Mouse (Mus musculus): ENCODE results near the gene Ttc29.
A peak's percentile ranks its signal among the peaks of the same experiment; 100 is the strongest.

The Ttc29 gene

DNA sequence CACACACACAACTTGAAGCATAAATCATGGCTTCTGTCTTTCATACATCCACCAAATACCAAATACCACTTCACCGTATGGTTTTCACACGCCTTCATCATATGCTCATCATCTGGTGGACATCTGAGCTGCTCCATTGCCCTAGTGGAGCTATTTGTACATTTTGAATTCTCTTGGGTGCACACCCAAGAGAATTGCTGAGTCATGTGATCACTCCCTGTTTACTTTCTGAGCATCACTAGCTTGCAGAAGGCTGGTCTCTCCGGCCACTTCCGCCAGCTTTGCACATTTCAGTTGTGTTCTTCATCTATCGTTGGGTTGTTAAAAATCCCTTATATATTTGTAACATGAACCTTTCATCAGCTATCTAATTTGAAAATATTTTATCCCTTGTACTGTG lies 65.5 kb downstream of the Ttc29 start:
- no peak for DNase-seq (ENCODE audit: low spot score)

- no peak for DNase-seq (ENCODE audit: low spot score)
These were observed 71.7 kb downstream of the Ttc29 start for GRCm38 (mm10) chr8:78284805-78285204.

GRCm38 (mm10) chr8:78285366-78285765 lies 72.3 kb downstream of the Ttc29 start:
- DNase-seq (ENCODE audit: low spot score): no peak

DNA sequence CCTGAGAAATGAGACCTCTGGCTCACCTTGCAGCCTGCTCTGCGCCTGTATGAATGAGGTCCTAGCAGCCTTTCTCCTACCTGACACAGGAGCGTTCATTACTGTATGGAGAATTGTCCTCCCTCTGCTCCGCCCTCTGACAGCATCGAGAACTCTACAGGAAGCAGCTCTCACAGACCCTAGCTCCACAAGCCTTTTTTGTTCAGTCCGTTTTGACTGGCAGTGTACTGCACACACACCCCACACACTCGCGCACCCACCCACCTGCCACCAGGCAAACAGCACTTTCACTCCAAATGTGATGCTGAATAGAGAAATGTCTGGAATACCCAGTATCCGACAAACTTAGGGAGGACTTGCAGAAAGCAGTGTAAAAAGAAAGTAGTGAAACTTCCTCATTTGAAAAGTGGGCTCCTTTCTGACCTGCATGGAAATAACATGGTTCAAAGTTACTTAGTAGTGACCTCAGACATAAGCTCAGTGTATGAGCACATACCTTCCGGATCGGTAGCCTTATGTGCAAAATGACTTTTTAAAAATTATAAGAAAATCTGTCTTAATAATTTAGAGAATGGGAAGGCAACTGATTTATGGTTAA lies 76.4 kb downstream of the Ttc29 start:
- DNase-seq (ENCODE audit: low spot score): no peak

GRCm38 (mm10) chr8:78290274-78290673 lies 77.2 kb downstream of the Ttc29 start:
- no peak for DNase-seq (ENCODE audit: low spot score)

DNA sequence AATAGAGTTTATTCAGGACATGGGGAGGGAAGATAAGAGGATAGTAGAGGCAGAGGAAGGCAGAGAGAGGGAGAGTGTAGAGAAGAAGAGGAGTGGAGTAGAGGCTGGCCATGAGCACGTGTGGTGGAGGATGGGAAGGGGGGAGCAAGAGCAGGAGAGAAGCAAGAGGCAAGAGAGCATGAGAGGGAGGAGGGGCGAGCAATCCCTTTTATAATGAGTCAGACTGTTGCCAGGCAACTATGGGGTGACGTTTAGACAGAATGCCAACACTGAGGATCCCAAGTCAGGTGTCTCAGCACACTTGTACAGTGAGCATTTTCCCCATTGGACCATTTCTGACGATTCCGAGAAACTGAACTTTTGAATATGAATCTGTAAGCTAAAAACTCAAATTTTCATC lies 82.4 kb downstream of the Ttc29 start:
- DNase-seq (ENCODE audit: low spot score): no peak

DNA sequence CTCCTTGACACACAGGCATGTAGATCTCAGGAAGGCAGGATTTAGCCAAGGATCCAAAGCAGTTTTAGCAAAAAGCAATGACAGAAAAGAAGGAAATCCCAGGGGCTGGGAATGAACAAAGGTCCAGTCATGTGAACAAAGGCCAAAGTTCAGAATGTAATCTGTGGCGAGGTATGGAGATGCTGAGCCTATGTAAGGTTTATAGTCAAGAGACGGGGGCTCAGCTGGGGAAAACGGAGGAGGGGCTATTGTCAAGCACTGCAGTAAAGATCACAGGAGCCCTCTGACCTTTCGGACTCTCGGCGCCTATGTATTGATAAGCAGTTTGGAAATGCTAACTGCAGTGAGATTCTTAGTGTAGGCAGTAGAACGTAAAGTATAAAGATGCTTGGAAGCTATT lies 90.5 kb downstream of the Ttc29 start:
- peak; percentile 43 for DNase-seq (ENCODE audit: low spot score)

- no peak for DNase-seq (ENCODE audit: low spot score)
These were observed 93.5 kb downstream of the Ttc29 start for GRCm38 (mm10) chr8:78306604-78307003.

GRCm38 (mm10) chr8:78307131-78307530 lies 94.0 kb downstream of the Ttc29 start:
- no peak for DNase-seq (ENCODE audit: low spot score)

DNA sequence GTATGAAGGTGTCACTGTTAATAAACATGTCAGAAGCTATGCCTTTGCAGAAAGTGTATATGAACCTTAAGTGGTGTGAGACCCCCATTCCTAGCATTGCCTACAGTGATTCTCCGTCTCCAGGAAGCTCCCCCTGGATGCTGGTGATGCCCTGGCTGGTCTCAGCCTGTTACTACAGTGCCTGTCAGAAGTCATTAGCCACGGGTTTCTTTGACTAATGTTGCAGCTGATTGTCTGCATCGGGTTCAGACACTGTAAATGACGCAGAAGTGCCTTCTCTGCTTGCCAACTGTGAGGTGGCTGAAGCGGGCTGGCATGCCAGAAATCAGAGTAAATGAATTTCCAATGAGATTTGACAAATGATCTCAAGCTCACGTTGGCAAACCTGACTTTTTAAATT lies 96.4 kb downstream of the Ttc29 start:
- DNase-seq (ENCODE audit: low spot score): no peak

DNA sequence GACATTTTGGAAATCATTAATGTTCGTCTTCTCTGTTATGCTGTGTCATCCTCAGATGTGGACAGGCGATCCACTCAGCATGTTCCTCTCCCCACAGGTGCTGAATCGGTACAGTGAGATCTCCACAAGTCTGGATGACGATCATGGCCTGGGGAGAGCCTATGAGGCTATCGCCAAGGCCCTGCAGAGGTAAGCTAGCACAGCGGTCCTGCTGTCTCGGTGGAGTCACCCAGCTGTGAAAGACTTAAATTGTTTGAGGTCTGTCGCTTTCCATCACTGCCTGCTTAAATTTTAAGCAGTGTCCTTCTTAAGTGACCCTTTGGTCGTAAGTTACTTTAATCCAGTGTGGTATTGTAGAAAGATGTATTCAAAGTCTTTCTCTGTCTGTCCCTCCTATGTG lies 102.5 kb downstream of the Ttc29 start:
- no peak for DNase-seq (ENCODE audit: low spot score)

GRCm38 (mm10) chr8:78317666-78318065 lies 104.6 kb downstream of the Ttc29 start:
- DNase-seq (ENCODE audit: low spot score): no peak

- no peak for DNase-seq (ENCODE audit: low spot score)
These were observed 110.3 kb downstream of the Ttc29 start for GRCm38 (mm10) chr8:78323391-78323790.

DNA sequence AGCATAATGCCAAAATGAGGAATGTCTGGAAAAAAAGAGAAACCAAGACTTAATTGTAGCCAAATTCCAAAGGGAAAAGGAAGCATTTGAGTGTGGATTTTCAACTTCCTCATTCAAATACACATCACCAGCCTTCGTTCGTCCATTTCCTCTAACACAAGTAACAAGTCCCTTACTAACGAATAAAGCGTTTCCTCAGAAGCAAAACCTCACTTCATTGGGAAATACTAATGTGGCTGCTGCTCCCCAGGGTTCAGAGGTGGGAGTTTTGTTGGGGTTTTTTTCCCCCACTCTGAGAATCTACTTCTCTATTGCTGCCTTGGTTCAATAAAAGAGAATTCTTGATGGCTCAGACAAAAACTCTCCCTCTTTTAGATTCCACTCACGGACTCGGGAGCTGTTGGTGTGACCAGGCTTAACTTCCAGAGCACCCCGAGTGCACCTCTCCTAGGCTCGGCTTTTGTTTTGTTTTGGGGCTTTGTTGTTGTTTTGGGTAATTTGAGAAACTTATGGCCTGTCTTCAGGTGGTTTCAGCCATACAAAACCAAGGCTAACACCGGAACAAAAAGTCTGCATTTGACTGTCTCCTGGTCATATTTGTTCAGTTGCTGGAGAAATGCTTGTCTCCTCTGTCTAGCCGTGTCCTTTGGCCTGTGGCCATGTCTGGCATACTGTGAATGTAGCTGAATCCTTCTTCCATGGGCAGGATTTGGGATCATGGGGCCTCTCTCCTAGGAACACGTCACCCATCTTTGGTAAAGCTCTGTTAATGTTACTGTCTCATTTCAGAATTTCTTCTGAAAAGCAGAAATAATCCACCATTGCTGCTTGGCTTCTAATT lies 127.8 kb downstream of the Ttc29 start:
- no peak for DNase-seq (ENCODE audit: low spot score)

DNA sequence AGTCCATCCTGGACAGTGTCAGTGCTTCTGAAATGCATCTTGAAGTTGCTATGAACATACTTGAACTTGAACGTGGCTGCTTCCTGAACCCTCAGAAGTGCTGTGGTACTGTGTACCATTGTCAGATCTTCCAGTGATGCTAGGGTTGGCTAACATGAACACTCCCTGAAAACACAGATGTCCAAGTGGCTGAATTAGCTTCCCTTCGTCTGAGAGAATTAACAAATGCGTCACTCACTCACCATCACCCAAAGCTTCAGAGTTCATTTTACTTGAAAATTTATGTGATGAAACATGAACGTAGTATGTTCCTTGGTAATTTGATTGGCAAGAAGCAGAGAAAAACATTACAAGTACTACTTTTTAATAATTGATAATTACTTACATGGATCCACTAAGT lies 129.1 kb downstream of the Ttc29 start:
- DNase-seq (ENCODE audit: low spot score): no peak

GRCm38 (mm10) chr8:78344006-78344405 lies 130.9 kb downstream of the Ttc29 start:
- DNase-seq (ENCODE audit: low spot score): no peak

DNA sequence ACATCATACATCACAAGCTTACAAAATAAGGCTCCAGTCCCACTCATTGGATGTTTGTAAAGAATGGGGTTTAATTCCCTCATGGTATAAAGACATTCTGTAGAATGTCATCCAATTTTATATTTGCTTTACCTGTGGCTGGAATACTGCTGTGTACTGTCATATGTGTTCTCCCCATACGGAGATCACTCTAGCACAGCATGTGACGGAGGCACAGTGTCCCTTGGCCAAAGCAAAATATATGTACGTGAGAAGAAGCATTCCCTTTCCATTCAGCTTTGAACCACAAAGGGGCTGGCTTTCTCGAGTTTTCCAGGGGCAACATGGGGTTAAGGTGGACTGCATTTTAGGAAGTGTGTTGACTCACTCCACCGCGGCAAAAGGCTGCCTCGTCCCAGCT lies 132.6 kb downstream of the Ttc29 start:
- no peak for DNase-seq (ENCODE audit: low spot score)

- no peak for DNase-seq (ENCODE audit: low spot score)
These were observed 133.1 kb downstream of the Ttc29 start for GRCm38 (mm10) chr8:78346131-78346621.

DNA sequence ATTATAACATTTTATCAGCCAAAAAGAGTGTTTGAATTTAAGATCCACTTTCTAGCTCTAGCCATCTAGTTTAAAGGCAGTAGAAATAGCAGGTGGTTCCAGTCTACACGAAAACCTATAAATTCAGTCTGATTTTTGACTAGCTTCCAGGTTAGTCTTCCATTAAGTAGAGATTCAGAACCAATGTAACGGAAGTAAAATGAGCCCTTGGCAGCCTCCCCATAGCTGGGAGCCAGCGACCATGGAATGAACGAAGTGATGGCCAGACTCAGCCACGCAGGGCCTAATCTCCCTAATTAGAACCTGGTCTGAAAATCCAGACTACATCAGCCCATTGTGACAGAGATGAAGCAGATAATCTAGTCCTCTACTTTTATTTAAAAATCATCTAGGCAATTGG lies 140.8 kb downstream of the Ttc29 start:
- DNase-seq (ENCODE audit: low spot score): no peak

DNA sequence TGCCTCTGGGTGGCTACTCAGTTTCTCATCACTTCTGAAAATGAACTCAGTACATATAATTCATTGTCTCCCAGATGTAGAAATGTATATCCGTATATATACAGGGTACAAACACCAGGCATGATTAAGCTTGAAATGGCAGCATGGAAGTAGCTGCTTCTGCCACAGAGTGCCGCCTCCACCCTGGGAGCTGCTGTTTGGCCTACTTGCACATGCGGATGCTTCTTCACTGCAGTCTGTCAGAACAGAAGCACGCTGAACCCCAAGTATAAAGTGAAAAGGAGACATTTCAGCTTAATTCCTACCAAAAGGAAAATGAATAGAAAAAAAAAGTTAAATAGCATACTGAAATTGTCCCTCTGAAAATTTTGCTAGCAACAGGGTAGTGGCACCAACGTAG lies 141.7 kb downstream of the Ttc29 start:
- DNase-seq (ENCODE audit: low spot score): no peak

DNA sequence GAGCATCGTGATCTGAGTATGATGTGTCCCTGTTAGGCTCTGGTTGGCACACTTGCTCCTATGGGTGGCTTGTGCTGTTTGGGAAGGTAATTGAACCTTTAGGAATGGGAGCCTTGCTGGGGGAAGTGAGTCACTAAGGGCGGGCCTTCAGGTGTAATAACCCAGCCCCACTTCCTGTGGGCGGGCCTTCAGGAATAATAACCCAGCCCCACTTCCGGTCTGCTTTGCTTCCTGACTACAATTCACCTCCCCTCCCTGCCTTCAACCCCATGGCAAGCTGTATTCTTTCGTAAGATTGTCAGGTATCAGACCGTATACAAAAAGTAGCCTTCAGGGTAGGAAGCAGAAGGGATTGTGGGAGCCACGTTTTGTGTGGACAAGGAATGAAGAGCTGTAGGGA lies 177.7 kb downstream of the Ttc29 start:
- no peak for DNase-seq (ENCODE audit: low spot score)

- no peak for DNase-seq (ENCODE audit: low spot score)
These were observed 206.2 kb downstream of the Ttc29 start for GRCm38 (mm10) chr8:78419272-78419671.

- DNase-seq (ENCODE audit: low spot score): no peak
These were observed 207.0 kb downstream of the Ttc29 start for GRCm38 (mm10) chr8:78420101-78420503.

- no peak for DNase-seq (ENCODE audit: low spot score)
These were observed 210.8 kb downstream of the Ttc29 start for GRCm38 (mm10) chr8:78423937-78424336.
